Comparison of ENCODE assay signal across 8 mouse cellular contexts in genomic region chr2:157338663-157339062, GRCm38 (mm10). TPM values are rescaled to one million over a fixed set of nuclear protein-coding genes. Genes with fewer than 3 reads are reported as not detected.
A peak's percentile ranks its signal among the peaks of the same experiment; 100 is the strongest.
DNase-seq lines count a peak whose midpoint lies in the region; ATAC-seq and TF ChIP-seq lines count a peak whose summit lies in the region.

No protein-coding gene starts in this region.

- no peaks in the 10 kb centered on the region for H3K79me2 ChIP-seq in heart, adult 2 months (replicated peaks; ENCODE audit: control insufficient read depth, insufficient read depth, low read length)

- H3K36me3 ChIP-seq in heart, adult 2 months (ENCODE audit: control insufficient read depth, insufficient read depth, low read length) = no peaks in the 10 kb centered on the region
- H3K36me3 ChIP-seq in embryonic facial prominence, embryonic 10.5 days (replicated peaks) = no peaks in the 10 kb centered on the region
- no peaks in the 10 kb centered on the region for H3K36me3 ChIP-seq in midbrain, embryonic 14.5 days (ENCODE audit: control insufficient read depth, insufficient read depth, low read length)
- H3K36me3 ChIP-seq in stomach, postnatal 0 days (ENCODE audit: control insufficient read depth, insufficient read depth, low read length) = no peaks in the 10 kb centered on the region

- no peaks in the 10 kb centered on the region for H3K4me1 ChIP-seq in heart, adult 2 months (ENCODE audit: control insufficient read depth, insufficient read depth, low read length)
- peaks cover 73% of the 10 kb centered on the region for H3K4me1 ChIP-seq in embryonic facial prominence, embryonic 10.5 days
- H3K4me1 ChIP-seq in midbrain, embryonic 14.5 days (ENCODE audit: control insufficient read depth, insufficient read depth, low read length) = peaks cover 36% of the 10 kb centered on the region
- H3K4me1 ChIP-seq in stomach, postnatal 0 days (replicated peaks; ENCODE audit: control insufficient read depth, insufficient read depth) = no peaks in the 10 kb centered on the region

- no peak for TF ChIP-seq EP300 in heart, adult 2 months (IDR thresholded peaks at IDR 0.05; ENCODE audit: insufficient read depth, low read depth, low read length)
- no peak for TF ChIP-seq EP300 in stomach, postnatal 0 days (optimal IDR thresholded peaks at IDR 0.05)

- H3K4me3 ChIP-seq in heart, adult 2 months = no peak overlapping the region
- no peak overlapping the region for H3K4me3 ChIP-seq in embryonic facial prominence, embryonic 10.5 days
- H3K4me3 ChIP-seq in left cerebral cortex, adult 2 months = no peak overlapping the region
- H3K4me3 ChIP-seq in midbrain, embryonic 14.5 days (replicated peaks; ENCODE audit: low read depth, low read length) = no peak overlapping the region
- H3K4me3 ChIP-seq in stomach, postnatal 0 days (ENCODE audit: low read depth, low read length) = no peak overlapping the region

- peak; percentile 33 to 55 for DNase-seq in heart, adult 2 months
- DNase-seq in heart, postnatal 25 days (ENCODE audit: low spot score) = no peak
- DNase-seq in adrenal gland, postnatal 14 days = peak; percentile 87
- peak; percentile 79 for DNase-seq in embryonic facial prominence, embryonic 10.5 days (ENCODE audit: low spot score)
- peak; percentile 39 to 66 for DNase-seq in heart, postnatal 36 days
- peak; percentile 64 to 72 for DNase-seq in left cerebral cortex, adult 2 months (ENCODE audit: extremely low spot score in 1 of 2, low spot score in 2 of 2)
- peak; percentile 79 for DNase-seq in midbrain, embryonic 14.5 days
- DNase-seq in stomach, postnatal 0 days (ENCODE audit: low spot score) = peak; percentile 87

- intact Hi-C loops in heart, adult 2 months (cut with DNase I) = no loop called here
- intact Hi-C loops in heart, postnatal 25 days (cut with DNase I) = no loop called here
- intact Hi-C loops in heart, postnatal 36 days (cut with DNase I) = no loop called here
- intact Hi-C loops in left cerebral cortex, adult 2 months (cut with DNase I) = loop anchor here (2.0 kb wide), 1 partner anchor 46 kb away; no protein-coding TSS in a partner anchor

- no peaks in the 10 kb centered on the region for H3K27me3 ChIP-seq in heart, adult 2 months (ENCODE audit: control insufficient read depth, insufficient read depth, low read length)
- no peaks in the 10 kb centered on the region; the same call in 1 of the 2 replicates for H3K27me3 ChIP-seq in embryonic facial prominence, embryonic 10.5 days (replicated peaks; ENCODE audit: low read depth, poor library complexity, severe bottlenecking)
- H3K27me3 ChIP-seq in midbrain, embryonic 14.5 days (ENCODE audit: control insufficient read depth, insufficient read depth, low read length) = no peaks in the 10 kb centered on the region
- H3K27me3 ChIP-seq in stomach, postnatal 0 days (ENCODE audit: control insufficient read depth, insufficient read depth, low read length) = no peaks in the 10 kb centered on the region

- no peak overlapping the region for H3K4me2 ChIP-seq in midbrain, embryonic 14.5 days (ENCODE audit: low read length)
- H3K4me2 ChIP-seq in stomach, postnatal 0 days (replicated peaks; ENCODE audit: low read depth) = no peak overlapping the region

- WGBS in heart, adult 2 months = 40% methylated on average over 5 of the region's 5 CpGs
- 43% methylated on average over 5 of the region's 5 CpGs for WGBS in embryonic facial prominence, embryonic 10.5 days
- WGBS in midbrain, embryonic 14.5 days = 20% methylated on average over 5 of the region's 5 CpGs
- 34% methylated on average over 5 of the region's 5 CpGs for WGBS in stomach, postnatal 0 days

- peak; percentile 72 for TF ChIP-seq CTCF in heart, adult 2 months (IDR thresholded peaks at IDR 0.05)
- TF ChIP-seq CTCF in left cerebral cortex, adult 2 months (IDR thresholded peaks at IDR 0.05) = peak; percentile 74
- peak; percentile 88 for TF ChIP-seq CTCF in stomach, postnatal 0 days (IDR thresholded peaks at IDR 0.05; ENCODE audit: low read depth)

- no peak for ATAC-seq in midbrain, embryonic 14.5 days (ENCODE audit: low FRiP score, low TSS enrichment)
- peak; percentile 65 for ATAC-seq in stomach, postnatal 0 days (ENCODE audit: low FRiP score, low TSS enrichment)

- TF ChIP-seq POLR2A in heart, adult 2 months (IDR thresholded peaks at IDR 0.05; ENCODE audit: insufficient read depth, low read depth, low read length) = no peak

- no peaks in the 10 kb centered on the region for H3K9me3 ChIP-seq in embryonic facial prominence, embryonic 10.5 days
- H3K9me3 ChIP-seq in midbrain, embryonic 14.5 days (ENCODE audit: control insufficient read depth, low read length) = no peaks in the 10 kb centered on the region
- H3K9me3 ChIP-seq in stomach, postnatal 0 days (ENCODE audit: control insufficient read depth, low read length) = no peaks in the 10 kb centered on the region

- no peak overlapping the region for H3K27ac ChIP-seq in heart, adult 2 months
- peak overlapping the region; percentile 86 for H3K27ac ChIP-seq in embryonic facial prominence, embryonic 10.5 days (replicated peaks)
- H3K27ac ChIP-seq in left cerebral cortex, adult 2 months = no peak overlapping the region
- H3K27ac ChIP-seq in midbrain, embryonic 14.5 days (replicated peaks; ENCODE audit: low read depth, low read length) = no peak overlapping the region
- no peak overlapping the region for H3K27ac ChIP-seq in stomach, postnatal 0 days (replicated peaks)

- no peak overlapping the region for H3K9ac ChIP-seq in heart, adult 2 months (ENCODE audit: low read depth, low read length)
- no peak overlapping the region for H3K9ac ChIP-seq in midbrain, embryonic 14.5 days (replicated peaks; ENCODE audit: low read length)
- no peak overlapping the region for H3K9ac ChIP-seq in stomach, postnatal 0 days (ENCODE audit: low read length)

RNA-seq across cellular contexts. Expression of gene Ghrh, which starts 8.6 kb away (rescaled TPM):
- not detected for total RNA-seq in heart, adult 2 months (2021)
- not detected in 2 replicates for polyA plus RNA-seq in heart, adult 2 months (2012; rRNA removed)
- total RNA-seq in heart, postnatal 25 days (2021) = not detected
- not detected in 2 replicates for total RNA-seq in adrenal gland, postnatal 14 days (2021)
- polyA plus RNA-seq in embryonic facial prominence, embryonic 10.5 days (2016; fragmentation: Nextera tagmentation; extraction: Ambion mirVana) = 0.34 and 1.3 TPM in 2 replicates
- not detected for total RNA-seq in heart, postnatal 36 days (2021)
- total RNA-seq in left cerebral cortex, adult 2 months (2021) = not detected
- 2.3 and 2.4 TPM in 2 replicates for polyA plus RNA-seq in midbrain, embryonic 14.5 days (2014; fragmentation: Nextera tagmentation; extraction: Ambion mirVana)
- 0.49 and 0.51 TPM in 2 replicates for polyA plus RNA-seq in stomach, postnatal 0 days (2015; fragmentation: Nextera tagmentation; extraction: Ambion mirVana)

RNA-seq across cellular contexts. Expression of gene Manbal, which starts 28.7 kb away (rescaled TPM):
- total RNA-seq in heart, adult 2 months (2021) = 10 to 100 TPM; 14.5 to 20.1 TPM
- 42.6 and 44.2 TPM in 2 replicates for polyA plus RNA-seq in heart, adult 2 months (2012; rRNA removed)
- total RNA-seq in heart, postnatal 25 days (2021) = 10 to 100 TPM; 20.1 to 20.3 TPM
- 29.4 and 35.4 TPM in 2 replicates for total RNA-seq in adrenal gland, postnatal 14 days (2021)
- polyA plus RNA-seq in embryonic facial prominence, embryonic 10.5 days (2016; fragmentation: Nextera tagmentation; extraction: Ambion mirVana) = 61.1 and 66.5 TPM in 2 replicates
- total RNA-seq in heart, postnatal 36 days (2021) = 10 to 100 TPM; 21.5 to 23.1 TPM
- total RNA-seq in left cerebral cortex, adult 2 months (2021) = 10 to 100 TPM; 57.3 to 58.1 TPM
- polyA plus RNA-seq in midbrain, embryonic 14.5 days (2014; fragmentation: Nextera tagmentation; extraction: Ambion mirVana) = 47.8 and 89.9 TPM in 2 replicates
- 68.8 and 68.9 TPM in 2 replicates for polyA plus RNA-seq in stomach, postnatal 0 days (2015; fragmentation: Nextera tagmentation; extraction: Ambion mirVana)

RNA-seq across cellular contexts. Expression of gene Mroh8, which starts 59.3 kb away (rescaled TPM):
- under 1 TPM; 0.18 to 0.21 TPM for total RNA-seq in heart, adult 2 months (2021)
- 0.08 and 0.26 TPM in 2 replicates for polyA plus RNA-seq in heart, adult 2 months (2012; rRNA removed)
- not detected for total RNA-seq in heart, postnatal 25 days (2021)
- total RNA-seq in adrenal gland, postnatal 14 days (2021) = 0.23 TPM in 1 of 2 replicates, not detected in the other
- polyA plus RNA-seq in embryonic facial prominence, embryonic 10.5 days (2016; fragmentation: Nextera tagmentation; extraction: Ambion mirVana) = 0.73 and 1.0 TPM in 2 replicates
- under 1 TPM in 1 of 2 experiments, not detected in 1; 0.43 TPM for total RNA-seq in heart, postnatal 36 days (2021)
- total RNA-seq in left cerebral cortex, adult 2 months (2021) = 1 to 10 TPM; 1.6 to 2.4 TPM
- 0.33 and 0.53 TPM in 2 replicates for polyA plus RNA-seq in midbrain, embryonic 14.5 days (2014; fragmentation: Nextera tagmentation; extraction: Ambion mirVana)
- polyA plus RNA-seq in stomach, postnatal 0 days (2015; fragmentation: Nextera tagmentation; extraction: Ambion mirVana) = 0.17 and 0.22 TPM in 2 replicates

RNA-seq across cellular contexts. Expression of gene Rpn2, which starts 59.8 kb away (rescaled TPM):
- 100 to 1,000 TPM in 1 of 2 experiments, 10 to 100 TPM in 1; 97.5 to 102 TPM for total RNA-seq in heart, adult 2 months (2021)
- 95.1 and 125 TPM in 2 replicates for polyA plus RNA-seq in heart, adult 2 months (2012; rRNA removed)
- total RNA-seq in heart, postnatal 25 days (2021) = 10 to 100 TPM; 85.1 to 94.2 TPM
- total RNA-seq in adrenal gland, postnatal 14 days (2021) = 210 and 211 TPM in 2 replicates
- 266 and 277 TPM in 2 replicates for polyA plus RNA-seq in embryonic facial prominence, embryonic 10.5 days (2016; fragmentation: Nextera tagmentation; extraction: Ambion mirVana)
- 100 to 1,000 TPM in 1 of 2 experiments, 10 to 100 TPM in 1; 92.5 to 101 TPM for total RNA-seq in heart, postnatal 36 days (2021)
- 100 to 1,000 TPM; 123 to 132 TPM for total RNA-seq in left cerebral cortex, adult 2 months (2021)
- 167 and 194 TPM in 2 replicates for polyA plus RNA-seq in midbrain, embryonic 14.5 days (2014; fragmentation: Nextera tagmentation; extraction: Ambion mirVana)
- polyA plus RNA-seq in stomach, postnatal 0 days (2015; fragmentation: Nextera tagmentation; extraction: Ambion mirVana) = 178 and 192 TPM in 2 replicates
